Mouse (Mus musculus): ENCODE results near the gene Smad5. TPM values are rescaled to one million over a fixed set of nuclear protein-coding genes. Genes with fewer than 3 reads are reported as not detected.

The Smad5 gene
- polyA plus RNA-seq, 1 experiment from 2014 or later: 45.3 TPM

DNA sequence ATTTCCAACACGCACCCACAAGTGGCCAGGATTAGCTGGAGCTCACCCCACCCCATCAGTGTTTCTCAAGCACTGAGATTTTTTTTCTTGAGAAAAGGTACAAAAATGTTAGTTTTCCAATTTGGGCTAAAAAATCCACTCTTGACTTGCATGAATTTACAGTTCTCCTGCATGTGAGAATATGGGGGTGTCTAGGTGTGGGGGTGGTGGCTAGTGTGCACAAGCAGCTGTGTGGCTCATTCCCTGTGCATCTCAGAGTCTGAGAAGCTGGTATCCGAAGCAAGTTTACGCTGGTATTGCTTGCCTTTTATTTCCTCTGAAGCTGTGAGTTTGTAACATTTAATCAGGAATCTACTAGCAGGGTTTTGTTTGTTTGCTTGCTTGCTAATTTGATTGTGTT is 87.9 kb downstream of the Smad5 start:
- WGBS: 90% methylated on average over 3 of the region's 3 CpGs
- no peak overlapping the region for H3K9ac ChIP-seq (ENCODE audit: low read depth, low read length)
- no peaks in the 10 kb centered on the region for H3K27me3 ChIP-seq (replicated peaks; ENCODE audit: control insufficient read depth, insufficient read depth, low read length)
- ATAC-seq (ENCODE audit: low read depth) (no peak), DNase-seq (ENCODE audit: low spot score) (no peak)
- no peaks in the 10 kb centered on the region for H3K9me3 ChIP-seq (ENCODE audit: control insufficient read depth, low read length)
- H3K4me2 ChIP-seq (ENCODE audit: low read depth, low read length): no peak overlapping the region
- H3K27ac ChIP-seq (replicated peaks; ENCODE audit: low read depth, low read length): no peak overlapping the region
- H3K4me1 ChIP-seq (ENCODE audit: control insufficient read depth, insufficient read depth, low read length): peaks cover 5% of the 10 kb centered on the region; the same call in 1 of the 2 replicates
- no peaks in the 10 kb centered on the region for H3K36me3 ChIP-seq (ENCODE audit: control insufficient read depth, insufficient read depth, low read length)
- H3K4me3 ChIP-seq (ENCODE audit: low read depth, low read length): no peak overlapping the region

Other genes with a start within 250 kb of the Smad5 start
- not detected in 2 replicates for gene Il9, start 220.8 kb upstream of the Smad5 start, polyA plus RNA-seq (2014; fragmentation: Nextera tagmentation; extraction: Ambion mirVana)
- gene Fbxl21, start 180.5 kb upstream of the Smad5 start, polyA plus RNA-seq (2014; fragmentation: Nextera tagmentation; extraction: Ambion mirVana): 1.6 and 1.7 TPM in 2 replicates
- gene Lect2, start 154.5 kb upstream of the Smad5 start, polyA plus RNA-seq (2014; fragmentation: Nextera tagmentation; extraction: Ambion mirVana): 0.21 TPM in 1 of 2 replicates, not detected in the other
- 60.1 and 79.9 TPM in 2 replicates for gene Tgfbi, start 93.5 kb upstream of the Smad5 start, polyA plus RNA-seq (2014; fragmentation: Nextera tagmentation; extraction: Ambion mirVana)
- gene Gm45623, start 50.8 kb downstream of the Smad5 start, polyA plus RNA-seq (2014; fragmentation: Nextera tagmentation; extraction: Ambion mirVana): 0.49 and 0.79 TPM in 2 replicates
- 0.05 and 0.31 TPM in 2 replicates for gene Trpc7, start 193.0 kb downstream of the Smad5 start, polyA plus RNA-seq (2014; fragmentation: Nextera tagmentation; extraction: Ambion mirVana)